Mouse (Mus musculus) hindbrain, postnatal 0 days (tissue): ENCODE results near the gene Lrrk1. TPM values are rescaled to one million over a fixed set of nuclear protein-coding genes. Genes with fewer than 3 reads are reported as not detected.

Experiments used
- ATAC-seq: fragments of 200-750 bp; cut with Nextera tagmentation; 2 replicates; pipeline ENCODE4 v1.8.0; 2017; ENCODE audit warnings: mild to moderate bottlenecking, moderate TSS enrichment, moderate library complexity
- DNase-seq: peaks from one replicate; pipeline ENCODE4 v3.0.0-alpha.2; 2015; ENCODE audit warnings: low spot score
- H3K27ac ChIP-seq: fragments of 300-500 bp; sonication (generic); 2 replicates; pipeline ENCODE4 v1.5.1; 2014; ENCODE audit warnings: mild to moderate bottlenecking
- H3K27me3 ChIP-seq: fragments of 300-500 bp; sonication (generic); 2 replicates; pipeline ENCODE4 v1.6.1; 2014; ENCODE audit warnings: low read length, mixed read lengths; ENCODE audit not compliant: insufficient read depth
- H3K36me3 ChIP-seq: fragments of 300-500 bp; sonication (generic); 2 replicates; pipeline ENCODE4 v1.6.1; 2014; ENCODE audit warnings: low read length, mixed read lengths; ENCODE audit not compliant: insufficient read depth
- H3K4me1 ChIP-seq: fragments of 300-500 bp; sonication (generic); 2 replicates; pipeline ENCODE4 v1.6.1; 2014; ENCODE audit warnings: antibody characterized with exemption, low read length, mixed read lengths; ENCODE audit not compliant: insufficient read depth
- H3K4me2 ChIP-seq: fragments of 300-500 bp; sonication (generic); 2 replicates; pipeline ENCODE4 v1.6.1; 2014; ENCODE audit warnings: low read depth, mild to moderate bottlenecking, low read length, moderate library complexity, mixed read lengths
- H3K4me3 ChIP-seq: fragments of 300-500 bp; sonication (generic); 2 replicates; pipeline ENCODE4 v1.5.1; 2014; ENCODE audit warnings: low read length
- H3K9ac ChIP-seq: fragments of 300-500 bp; sonication (generic); replicated peaks from 2 replicates; pipeline ENCODE4 v1.6.1; 2014; ENCODE audit warnings: mild to moderate bottlenecking, low read length, moderate library complexity, mixed read lengths
- H3K9me3 ChIP-seq: fragments of 300-500 bp; sonication (generic); 2 replicates; pipeline ENCODE4 v1.6.1; 2016; ENCODE audit warnings: low read length, mixed read lengths
- CTCF ChIP-seq: IDR thresholded peaks from 2 replicates; pipeline ENCODE4 v1.5.1; 2016; ENCODE audit warnings: antibody characterized with exemption, control low read depth, low read depth
- WGBS: fragments of 180-500 bp; shearing (Covaris S2); extraction: QIAGEN DNeasy Blood & Tissue Kit; methylation state at CpG from one replicate; pipeline ENCODE4 v1.1.7; 2014; 5-methylcytosine and 5-hydroxymethylcytosine counted together
- polyA plus RNA-seq: library from polyadenylated mRNA; unstranded; fragments of >200 nt; fragmentation: Nextera tagmentation; extraction: Ambion mirVana; gene quantifications from 2 replicates; pipeline ENCODE4 v1.2.1, GENCODE M21; 2015
- total RNA-seq: library from RNA; depleted of rRNA; stranded (reverse); fragments of >200 nt; gene quantifications from 2 replicates; pipeline ENCODE4 v1.2.3, GENCODE M21; 2014

Gene Lrrk1
- total and polyA plus RNA-seq, 2 experiments from 2014 or later = 2.5 to 4.1 TPM

GRCm38 (mm10) chr7:66230246-66230637 lies 157.9 kb downstream of the Lrrk1 start:
- no peaks in the 10 kb centered on the region for H3K27me3 ChIP-seq
- WGBS = 39% methylated on average over 4 of the region's 4 CpGs
- H3K4me2 ChIP-seq = no peak overlapping the region
- H3K36me3 ChIP-seq = no peaks in the 10 kb centered on the region
- no peak for DNase-seq
- no peak overlapping the region for H3K4me3 ChIP-seq
- ATAC-seq = peak; percentile 8; the same call in 1 of the 2 replicates
- H3K9me3 ChIP-seq = no peaks in the 10 kb centered on the region
- no peak overlapping the region for H3K9ac ChIP-seq
- peaks cover 15% of the 10 kb centered on the region for H3K4me1 ChIP-seq
- TF ChIP-seq CTCF = no peak
- peak overlapping the region; percentile 80 for H3K27ac ChIP-seq

- DNase-seq (no peak), ATAC-seq (no peak)
- H3K4me2 ChIP-seq = no peak overlapping the region
- peak overlapping the region; percentile 80; the same call in 1 of the 2 replicates for H3K27ac ChIP-seq
- no peak overlapping the region for H3K9ac ChIP-seq
- H3K4me1 ChIP-seq = peaks cover 15% of the 10 kb centered on the region
- no peak overlapping the region for H3K4me3 ChIP-seq
- H3K36me3 ChIP-seq = no peaks in the 10 kb centered on the region
- 58% methylated on average over 7 of the region's 7 CpGs for WGBS
- H3K9me3 ChIP-seq = no peaks in the 10 kb centered on the region
- no peaks in the 10 kb centered on the region for H3K27me3 ChIP-seq
- no peak for TF ChIP-seq CTCF
These were observed 158.7 kb downstream of the Lrrk1 start for GRCm38 (mm10) chr7:66229433-66229832.

- Histone ChIP-seq H3K4me3 (no peak overlapping the region), H3K27me3 (no peaks in the 10 kb centered on the region), H3K4me2 (no peak overlapping the region), H3K9me3 (no peaks in the 10 kb centered on the region), H3K9ac (no peak overlapping the region), H3K36me3 (no peaks in the 10 kb centered on the region), H3K4me1 (peaks cover 15% of the 10 kb centered on the region), H3K27ac (no peak overlapping the region)
- TF ChIP-seq CTCF = no peak
- 79% methylated on average over 2 of the region's 2 CpGs for WGBS
- ATAC-seq (no peak), DNase-seq (no peak)
These were observed 159.6 kb downstream of the Lrrk1 start for GRCm38 (mm10) chr7:66228610-66228920.

- WGBS = 87% methylated on average over 13 of the region's 13 CpGs
- no peak overlapping the region for H3K4me2 ChIP-seq
- no peak for TF ChIP-seq CTCF
- H3K27me3 ChIP-seq = no peaks in the 10 kb centered on the region
- H3K27ac ChIP-seq = no peak overlapping the region
- DNase-seq (no peak), ATAC-seq (no peak)
- H3K9me3 ChIP-seq = no peaks in the 10 kb centered on the region
- H3K9ac ChIP-seq = no peak overlapping the region
- H3K36me3 ChIP-seq = no peaks in the 10 kb centered on the region
- no peak overlapping the region for H3K4me3 ChIP-seq
- H3K4me1 ChIP-seq = peaks cover 15% of the 10 kb centered on the region
These were observed 160.1 kb downstream of the Lrrk1 start for GRCm38 (mm10) chr7:66227814-66228609.

GRCm38 (mm10) chr7:66225881-66226280 lies 162.3 kb downstream of the Lrrk1 start:
- Histone ChIP-seq H3K4me3 (no peak overlapping the region), H3K27me3 (no peaks in the 10 kb centered on the region), H3K9me3 (no peaks in the 10 kb centered on the region), H3K4me2 (no peak overlapping the region), H3K36me3 (no peaks in the 10 kb centered on the region), H3K4me1 (peaks cover 10% of the 10 kb centered on the region), H3K9ac (no peak overlapping the region), H3K27ac (no peak overlapping the region)
- ATAC-seq (no peak), DNase-seq (no peak)
- TF ChIP-seq CTCF = no peak
- WGBS = 77% methylated on average over 3 of the region's 3 CpGs

- ATAC-seq = no peak
- no peaks in the 10 kb centered on the region for H3K36me3 ChIP-seq
These were observed 163.6 kb downstream of the Lrrk1 start for GRCm38 (mm10) chr7:66224541-66224940.

GRCm38 (mm10) chr7:66223731-66224130 lies 164.4 kb downstream of the Lrrk1 start:
- WGBS = 95% methylated on average over 1 of the region's 1 CpGs
- no peaks in the 10 kb centered on the region for H3K9me3 ChIP-seq
- no peak for TF ChIP-seq CTCF
- no peak for DNase-seq
- no peak for ATAC-seq
- no peak overlapping the region for H3K9ac ChIP-seq
- H3K4me3 ChIP-seq = no peak overlapping the region
- no peaks in the 10 kb centered on the region for H3K4me1 ChIP-seq
- no peak overlapping the region for H3K27ac ChIP-seq
- no peak overlapping the region for H3K4me2 ChIP-seq
- H3K36me3 ChIP-seq = no peaks in the 10 kb centered on the region
- H3K27me3 ChIP-seq = no peaks in the 10 kb centered on the region

More at GRCm38 (mm10) chr7:66224541-66224940, 163.6 kb downstream of the Lrrk1 start:
- DNase-seq = no peak
- Histone ChIP-seq H3K9ac (no peak overlapping the region), H3K4me1 (0 out of 2 replicates have a peak, but pooled peaks cover 2% of the 10 kb centered on the region), H3K4me3 (no peak overlapping the region), H3K27ac (no peak overlapping the region), H3K4me2 (no peak overlapping the region), H3K9me3 (no peaks in the 10 kb centered on the region), H3K27me3 (no peaks in the 10 kb centered on the region)
- TF ChIP-seq CTCF = no peak
- WGBS = 98% methylated on average over 6 of the region's 6 CpGs
